ENCODE assay signal across 25 mouse cellular contexts in genomic region chr5:47385930-47386329, GRCm38 (mm10).
DNase-seq lines count a peak whose midpoint lies in the region; ATAC-seq lines count a peak whose summit lies in the region.
"Had no signal": no experiment of that assay in that cellular context is flagged by ENCODE, and none has a peak within 500 bp of the region (broad histone marks: within the 10 kb centered on the region; RNA-seq: fewer than 3 reads in every experiment).

No protein-coding gene starts in this region.

- peak; percentile 15 for DNase-seq in embryo, embryonic 10.5 days (ENCODE audit: low spot score)
- no peak for DNase-seq in embryo, embryonic 9.5 days (ENCODE audit: extremely low spot score)
- no peak for DNase-seq in neural tube, embryonic 11.5 days (ENCODE audit: low spot score)
- DNase-seq in Muller cell, postnatal 12 days (ENCODE audit: inconsistent ontology term): peak; percentile 30
- DNase-seq: adrenal gland, adult 2 months; adrenal gland, postnatal 10 days; adrenal gland, postnatal 25 days; B cell, adult 2 months; cerebellum, adult 11 months; cerebellum, adult 18-20 months; cerebellum, adult 8-10 months; cerebellum, adult 9-11 months; cerebellum, postnatal 14 days; cerebellum, postnatal 36 days had no signal

- H3K36me3 ChIP-seq in neural tube, embryonic 11.5 days (ENCODE audit: control insufficient read depth, insufficient read depth, low read length): no peaks in the 10 kb centered on the region
- no peaks in the 10 kb centered on the region for H3K36me3 ChIP-seq in neural tube, embryonic 15.5 days
- H3K36me3 ChIP-seq: embryonic facial prominence, embryonic 13.5 days; embryonic facial prominence, embryonic 15.5 days; forebrain, embryonic 10.5 days; forebrain, embryonic 12.5 days; G1E had no signal

- peak; percentile 72 for ATAC-seq in neural tube, embryonic 11.5 days (ENCODE audit: insufficient read depth, low FRiP score, low TSS enrichment)
- no peak for ATAC-seq in neural tube, embryonic 15.5 days (ENCODE audit: low FRiP score)
- ATAC-seq: CD4-positive, CD25-positive, alpha-beta regulatory T cell, adult 4 months; forebrain, embryonic 14.5 days; forebrain, embryonic 16.5 days had no signal

- no peaks in the 10 kb centered on the region for H3K9me3 ChIP-seq in neural tube, embryonic 11.5 days (ENCODE audit: control insufficient read depth, low read length)
- no peaks in the 10 kb centered on the region for H3K9me3 ChIP-seq in neural tube, embryonic 15.5 days (replicated peaks)
- H3K9me3 ChIP-seq: embryonic facial prominence, embryonic 13.5 days; embryonic facial prominence, embryonic 15.5 days; forebrain, embryonic 10.5 days; forebrain, embryonic 12.5 days; G1E had no signal

- no peak overlapping the region for H3K4me2 ChIP-seq in neural tube, embryonic 11.5 days (ENCODE audit: low read depth)
- no peak overlapping the region for H3K4me2 ChIP-seq in neural tube, embryonic 15.5 days
- H3K4me2 ChIP-seq: embryonic facial prominence, embryonic 13.5 days; embryonic facial prominence, embryonic 15.5 days; forebrain, embryonic 12.5 days had no signal

- H3K4me3 ChIP-seq in neural tube, embryonic 11.5 days (ENCODE audit: low read depth, low read length): no peak overlapping the region
- H3K4me3 ChIP-seq in neural tube, embryonic 15.5 days (replicated peaks): no peak overlapping the region
- H3K4me3 ChIP-seq: embryonic facial prominence, embryonic 13.5 days; embryonic facial prominence, embryonic 15.5 days; erythroblast, embryonic 14.5 days; forebrain, embryonic 10.5 days; forebrain, embryonic 12.5 days had no signal

- WGBS in neural tube, embryonic 11.5 days: 27% methylated on average over 1 of the region's 1 CpGs
- 26% methylated on average over 1 of the region's 1 CpGs for WGBS in neural tube, embryonic 15.5 days

- no peaks in the 10 kb centered on the region for H3K27me3 ChIP-seq in neural tube, embryonic 11.5 days (ENCODE audit: control insufficient read depth, insufficient read depth, low read length)
- H3K27me3 ChIP-seq in neural tube, embryonic 15.5 days (replicated peaks): no peaks in the 10 kb centered on the region
- H3K27me3 ChIP-seq: CH12.LX; embryonic facial prominence, embryonic 13.5 days; embryonic facial prominence, embryonic 15.5 days; forebrain, embryonic 12.5 days had no signal

- no peak overlapping the region for H3K9ac ChIP-seq in neural tube, embryonic 11.5 days (ENCODE audit: low read length)
- no peak overlapping the region for H3K9ac ChIP-seq in neural tube, embryonic 15.5 days (replicated peaks)
- H3K9ac ChIP-seq: embryonic facial prominence, embryonic 13.5 days; embryonic facial prominence, embryonic 15.5 days; forebrain, embryonic 12.5 days had no signal

- no peaks in the 10 kb centered on the region for H3K4me1 ChIP-seq in neural tube, embryonic 11.5 days (ENCODE audit: control insufficient read depth, insufficient read depth, low read length)
- no peaks in the 10 kb centered on the region for H3K4me1 ChIP-seq in neural tube, embryonic 15.5 days
- H3K4me1 ChIP-seq: embryonic facial prominence, embryonic 13.5 days; embryonic facial prominence, embryonic 15.5 days; forebrain, embryonic 10.5 days; forebrain, embryonic 12.5 days had no signal

- H3K27ac ChIP-seq in neural tube, embryonic 11.5 days (ENCODE audit: low read depth, low read length): no peak overlapping the region
- H3K27ac ChIP-seq in neural tube, embryonic 15.5 days (replicated peaks): no peak overlapping the region
- H3K27ac ChIP-seq: embryonic facial prominence, embryonic 13.5 days; embryonic facial prominence, embryonic 15.5 days; forebrain, embryonic 10.5 days; forebrain, embryonic 12.5 days had no signal

Comparison
In these comparisons a context has a peak if more than half of its experiments do, and no peak if none do; other contexts are left out.
1. DNase-seq: peak in embryo, embryonic 10.5 days (single experiment) and Muller cell, postnatal 12 days (single experiment); none in embryo, embryonic 9.5 days (single experiment) and neural tube, embryonic 11.5 days (single experiment).